In genomic region chr11:57583636-57584277, GRCm38 (mm10) we compare ENCODE assay signal across 11 mouse cellular contexts.
DNase-seq lines count a peak whose midpoint lies in the region; ATAC-seq and TF ChIP-seq lines count a peak whose summit lies in the region.
"Had no signal": no experiment of that assay in that cellular context is flagged by ENCODE, and none has a peak within 500 bp of the region (broad histone marks: within the 10 kb centered on the region; RNA-seq: fewer than 3 reads in every experiment).

No protein-coding gene starts in this region.

- TF ChIP-seq EP300 in liver, postnatal 0 days (IDR thresholded peaks at IDR 0.05; ENCODE audit: low read depth) = no peak

- peak overlapping the region; percentile 42 for H3K4me2 ChIP-seq in liver, embryonic 12.5 days
- H3K4me2 ChIP-seq in liver, postnatal 0 days (ENCODE audit: low read depth, low read length) = no peak overlapping the region; the same call in 1 of the 2 replicates
- H3K4me2 ChIP-seq in forebrain, embryonic 12.5 days = peak overlapping the region; percentile 36
- peak overlapping the region; percentile 19; the same call in 1 of the 2 replicates for H3K4me2 ChIP-seq in hindbrain, embryonic 16.5 days (ENCODE audit: low read length)
- no peak overlapping the region for H3K4me2 ChIP-seq in midbrain, embryonic 16.5 days (ENCODE audit: low read length)
- H3K4me2 ChIP-seq: stomach, embryonic 15.5 days had no signal

- 0 out of 2 replicates have a peak, but pooled peaks have one; percentile 27 for ATAC-seq in liver, embryonic 12.5 days
- no peak for ATAC-seq in liver, postnatal 0 days
- peak; percentile 52 for ATAC-seq in forebrain, embryonic 12.5 days (ENCODE audit: low FRiP score)
- no peak for ATAC-seq in hindbrain, embryonic 16.5 days
- ATAC-seq in midbrain, embryonic 16.5 days = peak; percentile 32; the same call in 1 of the 2 replicates

- no peak overlapping the region for H3K4me3 ChIP-seq in liver, embryonic 12.5 days
- no peak overlapping the region for H3K4me3 ChIP-seq in liver, postnatal 0 days (ENCODE audit: low read depth, low read length)
- no peak overlapping the region for H3K4me3 ChIP-seq in forebrain, embryonic 12.5 days (replicated peaks)
- H3K4me3 ChIP-seq in hindbrain, embryonic 16.5 days (ENCODE audit: low read length) = no peak overlapping the region
- no peak overlapping the region for H3K4me3 ChIP-seq in midbrain, embryonic 16.5 days (ENCODE audit: low read depth, low read length)
- H3K4me3 ChIP-seq in kidney, adult 2 months (ENCODE audit: insufficient read depth, low read depth, low read length) = no peak overlapping the region
- H3K4me3 ChIP-seq: stomach, embryonic 15.5 days had no signal

- H3K27ac ChIP-seq in liver, embryonic 12.5 days = peak overlapping the region; percentile 48; the same call in 1 of the 2 replicates
- H3K27ac ChIP-seq in liver, postnatal 0 days (ENCODE audit: low read depth) = no peak overlapping the region
- peak overlapping the region; percentile 80 for H3K27ac ChIP-seq in forebrain, embryonic 12.5 days
- H3K27ac ChIP-seq in hindbrain, embryonic 16.5 days (ENCODE audit: low read depth, low read length) = no peak overlapping the region; the same call in 1 of the 2 replicates
- peak overlapping the region; percentile 55 for H3K27ac ChIP-seq in midbrain, embryonic 16.5 days (ENCODE audit: low read length)
- H3K27ac ChIP-seq in kidney, adult 2 months (ENCODE audit: insufficient read depth, low read depth, low read length) = no peak overlapping the region
- H3K27ac ChIP-seq: macrophage; stomach, embryonic 15.5 days had no signal

- no peak for DNase-seq in liver, postnatal 0 days
- DNase-seq in layer of hippocampus, postnatal 14 days (ENCODE audit: low spot score in 2 of 2) = no peak
- no peak for DNase-seq in kidney, postnatal 25 days
- DNase-seq in kidney, adult 2 months = no peak
- DNase-seq: adrenal gland, postnatal 25 days had no signal

- peaks cover 38% of the 10 kb centered on the region for H3K4me1 ChIP-seq in liver, embryonic 12.5 days
- 0 out of 2 replicates have a peak, but pooled peaks cover 3% of the 10 kb centered on the region for H3K4me1 ChIP-seq in liver, postnatal 0 days (ENCODE audit: insufficient read depth)
- peaks cover 23% of the 10 kb centered on the region for H3K4me1 ChIP-seq in forebrain, embryonic 12.5 days
- H3K4me1 ChIP-seq in hindbrain, embryonic 16.5 days (ENCODE audit: control insufficient read depth, insufficient read depth, low read depth, low read length) = peaks cover 19% of the 10 kb centered on the region
- peaks cover 28% of the 10 kb centered on the region for H3K4me1 ChIP-seq in midbrain, embryonic 16.5 days (ENCODE audit: control insufficient read depth, insufficient read depth, low read length)
- H3K4me1 ChIP-seq in kidney, adult 2 months (ENCODE audit: control insufficient read depth, insufficient read depth, low read length) = no peaks in the 10 kb centered on the region
- H3K4me1 ChIP-seq: stomach, embryonic 15.5 days had no signal

- 0 out of 2 replicates have a peak, but pooled peaks cover 4% of the 10 kb centered on the region for H3K27me3 ChIP-seq in liver, embryonic 12.5 days (replicated peaks)
- no peaks in the 10 kb centered on the region for H3K27me3 ChIP-seq in liver, postnatal 0 days (ENCODE audit: insufficient read depth, low read length)
- peaks cover 36% of the 10 kb centered on the region for H3K27me3 ChIP-seq in forebrain, embryonic 12.5 days
- H3K27me3 ChIP-seq in hindbrain, embryonic 16.5 days (replicated peaks; ENCODE audit: control insufficient read depth, insufficient read depth, low read length) = no peaks in the 10 kb centered on the region
- H3K27me3 ChIP-seq in midbrain, embryonic 16.5 days (ENCODE audit: control insufficient read depth, insufficient read depth, low read depth, low read length) = no peaks in the 10 kb centered on the region
- no peaks in the 10 kb centered on the region for H3K27me3 ChIP-seq in kidney, adult 2 months (replicated peaks; ENCODE audit: control insufficient read depth, insufficient read depth, low read length)
- H3K27me3 ChIP-seq: stomach, embryonic 15.5 days had no signal

- H3K36me3 ChIP-seq in liver, embryonic 12.5 days = no peaks in the 10 kb centered on the region
- H3K36me3 ChIP-seq in liver, postnatal 0 days (replicated peaks; ENCODE audit: insufficient read depth, low read length) = no peaks in the 10 kb centered on the region
- H3K36me3 ChIP-seq in forebrain, embryonic 12.5 days (replicated peaks) = no peaks in the 10 kb centered on the region
- no peaks in the 10 kb centered on the region for H3K36me3 ChIP-seq in hindbrain, embryonic 16.5 days (ENCODE audit: control insufficient read depth, insufficient read depth, low read length)
- H3K36me3 ChIP-seq in midbrain, embryonic 16.5 days (ENCODE audit: control insufficient read depth, insufficient read depth, low read length) = no peaks in the 10 kb centered on the region
- H3K36me3 ChIP-seq in kidney, adult 2 months (ENCODE audit: control insufficient read depth, insufficient read depth, low read length) = no peaks in the 10 kb centered on the region
- H3K36me3 ChIP-seq: stomach, embryonic 15.5 days had no signal

- 37% methylated on average over 7 of the region's 7 CpGs for WGBS in liver, embryonic 12.5 days (ENCODE audit: insufficient replicate concordance)
- 44% methylated on average over 7 of the region's 7 CpGs for WGBS in liver, postnatal 0 days (ENCODE audit: insufficient replicate concordance)
- 12% methylated on average over 7 of the region's 7 CpGs for WGBS in forebrain, embryonic 12.5 days
- 15% methylated on average over 7 of the region's 7 CpGs for WGBS in hindbrain, embryonic 16.5 days
- WGBS in midbrain, embryonic 16.5 days = 11% methylated on average over 7 of the region's 7 CpGs
- WGBS in kidney, adult 2 months = 41% methylated on average over 7 of the region's 7 CpGs

- H3K9me3 ChIP-seq in liver, embryonic 12.5 days (replicated peaks) = no peaks in the 10 kb centered on the region
- no peaks in the 10 kb centered on the region for H3K9me3 ChIP-seq in liver, postnatal 0 days (ENCODE audit: low read length)
- H3K9me3 ChIP-seq in forebrain, embryonic 12.5 days = no peaks in the 10 kb centered on the region
- H3K9me3 ChIP-seq in hindbrain, embryonic 16.5 days (ENCODE audit: control insufficient read depth, low read length) = no peaks in the 10 kb centered on the region
- H3K9me3 ChIP-seq in midbrain, embryonic 16.5 days (replicated peaks; ENCODE audit: control insufficient read depth, low read length, poor library complexity, severe bottlenecking) = no peaks in the 10 kb centered on the region
- H3K9me3 ChIP-seq: stomach, embryonic 15.5 days had no signal

- TF ChIP-seq POLR2A in kidney, adult 2 months (IDR thresholded peaks at IDR 0.05; ENCODE audit: low read depth, low read length) = no peak

- no peak for TF ChIP-seq CTCF in liver, postnatal 0 days (IDR thresholded peaks at IDR 0.05; ENCODE audit: low read depth)
- no peak for TF ChIP-seq CTCF in kidney, adult 2 months (conservative IDR thresholded peaks at IDR 0.05; ENCODE audit: insufficient read depth, insufficient read length, low read depth, low read length)

- no peak overlapping the region for H3K9ac ChIP-seq in liver, embryonic 12.5 days
- no peak overlapping the region for H3K9ac ChIP-seq in liver, postnatal 0 days (replicated peaks)
- 0 out of 2 replicates have a peak overlapping the region, but pooled peaks have one; percentile 5 for H3K9ac ChIP-seq in forebrain, embryonic 12.5 days
- peak overlapping the region; percentile 43; the same call in 1 of the 2 replicates for H3K9ac ChIP-seq in hindbrain, embryonic 16.5 days (ENCODE audit: low read depth, low read length)
- peak overlapping the region; percentile 23; the same call in 1 of the 2 replicates for H3K9ac ChIP-seq in midbrain, embryonic 16.5 days (ENCODE audit: low read depth, low read length)
- H3K9ac ChIP-seq: stomach, embryonic 15.5 days had no signal

Comparison
In these comparisons a context has a peak if more than half of its experiments do, and no peak if none do; other contexts are left out.
1. ATAC-seq: peak in liver, embryonic 12.5 days (single experiment), forebrain, embryonic 12.5 days (single experiment) and midbrain, embryonic 16.5 days (single experiment); none in liver, postnatal 0 days (single experiment) and hindbrain, embryonic 16.5 days (single experiment).
2. H3K27ac ChIP-seq: peak in liver, embryonic 12.5 days (single experiment), forebrain, embryonic 12.5 days (single experiment) and midbrain, embryonic 16.5 days (single experiment); none in liver, postnatal 0 days (single experiment), hindbrain, embryonic 16.5 days (single experiment) and kidney, adult 2 months (single experiment).
3. H3K4me2 ChIP-seq: peak in liver, embryonic 12.5 days (single experiment), forebrain, embryonic 12.5 days (single experiment) and hindbrain, embryonic 16.5 days (single experiment); none in liver, postnatal 0 days (single experiment) and midbrain, embryonic 16.5 days (single experiment).
4. H3K9ac ChIP-seq: peak in forebrain, embryonic 12.5 days (single experiment), hindbrain, embryonic 16.5 days (single experiment) and midbrain, embryonic 16.5 days (single experiment); none in liver, embryonic 12.5 days (single experiment) and liver, postnatal 0 days (single experiment).